Mouse (Mus musculus) adipocyte (in vitro differentiated cells): ENCODE data around the gene Lamp5.
A peak's percentile ranks its signal among the peaks of the same experiment; 100 is the strongest.

ENCODE experiments used
- DNase-seq: peaks from one replicate; pipeline ENCODE4 v3.0.0-alpha.2; 2016; ENCODE audit warnings: low spot score

Lamp5 gene

GRCm38 (mm10) chr2:136051688-136052289 is at the start of gene Lamp5:
Gene Lamp5, plus strand, starts transcription at chr2:136052239.
- no peak for DNase-seq

- peak; percentile 25 for DNase-seq
Observed at GRCm38 (mm10) chr2:136003836-136004235, 48.2 kb upstream of the Lamp5 start.

GRCm38 (mm10) chr2:136006280-136006679 is 45.8 kb upstream of the Lamp5 start:
- no peak for DNase-seq

- no peak for DNase-seq
Observed at GRCm38 (mm10) chr2:136012759-136013158, 39.3 kb upstream of the Lamp5 start.

- no peak for DNase-seq
Observed at GRCm38 (mm10) chr2:136048464-136048863, 3.6 kb upstream of the Lamp5 start.

GRCm38 (mm10) chr2:136050793-136051615 is 1.0 kb upstream of the Lamp5 start:
- DNase-seq, result no peak

GRCm38 (mm10) chr2:136057861-136058331 is 5.9 kb downstream of the Lamp5 start:
- DNase-seq, result no peak

- DNase-seq, result no peak
Observed at GRCm38 (mm10) chr2:136058398-136058797, 6.4 kb downstream of the Lamp5 start.

GRCm38 (mm10) chr2:136059029-136059669 is 7.1 kb downstream of the Lamp5 start:
- DNase-seq, result no peak

- DNase-seq, result no peak
Observed at GRCm38 (mm10) chr2:136064356-136064755, 12.3 kb downstream of the Lamp5 start.

- DNase-seq, result no peak
Observed at GRCm38 (mm10) chr2:136095978-136096377, 43.9 kb downstream of the Lamp5 start.

GRCm38 (mm10) chr2:136097143-136097542 is 45.1 kb downstream of the Lamp5 start:
- no peak for DNase-seq

GRCm38 (mm10) chr2:136107597-136107996 is 55.6 kb downstream of the Lamp5 start:
- DNase-seq, result no peak

- no peak for DNase-seq
Observed at GRCm38 (mm10) chr2:136108124-136109037, 56.3 kb downstream of the Lamp5 start.

GRCm38 (mm10) chr2:136109038-136109363 is 57.0 kb downstream of the Lamp5 start:
- DNase-seq, result no peak

- DNase-seq, result no peak
Observed at GRCm38 (mm10) chr2:136113374-136113773, 61.3 kb downstream of the Lamp5 start.

- no peak for DNase-seq
Observed at GRCm38 (mm10) chr2:136118006-136118405, 66.0 kb downstream of the Lamp5 start.
